Mouse (Mus musculus) cerebellum, adult (tissue): Measurements from ENCODE around the gene Hist1h2an.
"Not testable (repeated sequence)": the region's sequence is repeated elsewhere in the genome, so short reads cannot be mapped to it uniquely, and the experiment has no call there.

Experiments used
- ATAC-seq: cut with Nextera tagmentation; 2 replicates; pipeline ENCODE4 v1.9.2; 2017; ENCODE audit warnings: mild to moderate bottlenecking, moderate library complexity, mixed read lengths; ENCODE audit not compliant: insufficient number of reproducible peaks, low FRiP score, low TSS enrichment

Hist1h2an gene

DNA sequence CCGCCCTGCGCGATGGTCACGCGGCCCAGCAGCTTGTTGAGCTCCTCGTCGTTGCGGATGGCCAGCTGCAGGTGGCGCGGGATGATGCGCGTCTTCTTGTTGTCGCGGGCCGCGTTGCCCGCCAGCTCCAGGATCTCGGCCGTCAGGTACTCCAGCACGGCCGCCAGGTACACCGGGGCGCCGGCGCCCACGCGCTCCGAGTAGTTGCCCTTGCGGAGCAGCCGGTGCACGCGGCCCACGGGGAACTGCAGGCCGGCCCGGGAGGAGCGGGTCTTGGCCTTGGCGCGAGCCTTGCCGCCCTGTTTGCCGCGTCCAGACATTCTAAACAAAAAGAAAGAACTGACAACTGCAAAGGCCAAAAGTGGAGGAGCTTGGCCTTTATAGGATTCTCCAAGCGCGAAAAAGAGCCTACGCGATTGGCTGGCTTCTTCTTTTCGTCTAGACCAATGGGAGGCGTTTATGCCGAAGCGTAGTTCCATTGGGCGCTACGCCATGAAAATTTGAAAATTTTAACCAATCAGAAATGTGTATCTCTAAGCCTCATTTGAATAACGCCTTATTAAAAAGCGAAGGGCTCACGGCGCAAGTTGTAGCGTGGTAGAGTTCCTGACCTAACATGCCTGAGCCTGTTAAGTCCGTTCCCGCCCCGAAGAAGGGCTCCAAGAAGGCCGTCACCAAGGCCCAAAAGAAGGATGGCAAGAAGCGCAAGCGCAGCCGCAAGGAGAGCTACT is at the start of gene Hist1h2an, which contains the start of gene Hist1h2bp:
Hist1h2an (minus strand) TSS at position 320 of the 731 bp plus-strand sequence.
Hist1h2bp (plus strand) TSS at position 563 of the 731 bp plus-strand sequence.
- ATAC-seq = peak; percentile 97

DNA sequence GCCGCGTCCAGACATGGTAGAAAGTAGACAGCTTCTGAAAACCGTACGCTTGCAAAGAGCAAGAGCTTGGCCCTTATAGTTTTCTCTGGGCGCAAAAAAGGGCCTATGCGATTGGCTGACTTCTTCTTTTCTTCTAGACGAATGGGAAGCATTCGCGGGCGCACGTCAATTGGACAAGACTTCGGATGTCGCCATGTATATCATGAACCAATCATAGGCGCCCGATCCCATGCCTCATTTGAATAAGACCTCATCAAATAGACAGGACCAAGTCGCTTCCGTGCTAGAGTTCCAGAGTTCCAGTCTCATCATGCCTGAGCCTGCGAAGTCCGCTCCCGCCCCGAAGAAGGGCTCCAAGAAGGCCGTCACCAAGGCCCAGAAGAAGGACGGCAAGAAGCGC is 46.4 kb upstream of the Hist1h2an start, which contains the start of the genes Hist1h2ap and Hist1h2br:
Hist1h2ap (minus strand) TSS at position 47 of the 400 bp plus-strand sequence.
Hist1h2br (plus strand) TSS at position 283 of the 400 bp plus-strand sequence.
- peak; percentile 97 for ATAC-seq

DNA sequence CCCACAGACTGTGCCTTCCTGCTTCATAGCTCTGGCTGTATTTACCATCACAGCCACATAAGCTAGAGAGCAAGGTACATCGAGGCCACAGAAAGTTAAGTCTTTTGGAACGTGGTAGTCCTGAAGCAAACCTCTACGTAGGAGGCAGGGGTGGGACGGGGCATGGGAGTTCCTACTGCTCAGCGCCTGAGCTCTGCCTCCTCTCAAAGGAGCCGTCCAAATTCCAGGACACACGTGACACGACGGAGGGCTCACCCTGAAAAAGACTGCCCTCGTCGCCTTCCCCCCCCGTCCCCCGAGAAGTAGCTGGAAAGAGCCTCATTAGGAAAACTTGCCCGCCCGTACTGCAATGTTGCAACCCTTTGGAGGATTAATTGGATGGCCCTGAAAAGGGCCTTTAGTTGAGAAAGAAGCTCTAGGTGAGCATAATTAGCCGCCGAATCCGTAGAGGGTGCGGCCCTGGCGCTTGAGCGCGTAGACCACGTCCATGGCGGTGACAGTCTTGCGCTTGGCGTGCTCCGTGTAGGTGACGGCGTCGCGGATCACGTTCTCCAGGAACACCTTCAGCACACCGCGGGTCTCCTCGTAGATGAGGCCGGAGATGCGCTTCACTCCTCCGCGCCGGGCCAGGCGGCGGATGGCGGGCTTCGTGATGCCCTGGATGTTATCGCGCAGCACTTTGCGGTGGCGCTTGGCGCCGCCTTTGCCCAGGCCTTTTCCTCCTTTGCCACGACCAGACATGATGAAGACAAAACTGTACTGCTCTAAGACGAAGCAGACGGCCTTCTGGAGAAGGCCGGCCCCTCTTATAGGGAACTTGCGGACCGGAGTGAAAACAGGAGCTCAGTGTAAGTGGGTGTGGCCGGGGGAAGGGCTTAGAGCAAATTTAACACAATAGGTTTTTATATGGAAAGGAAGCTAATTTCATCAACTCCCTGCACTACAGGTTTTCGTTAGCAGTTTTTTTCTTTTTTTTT is 44.7 kb upstream of the Hist1h2an start, which contains the start of gene Hist1h4n:
Hist1h4n (minus strand) TSS at position 779 of the 977 bp plus-strand sequence.
- peak; percentile 83 for ATAC-seq

DNA sequence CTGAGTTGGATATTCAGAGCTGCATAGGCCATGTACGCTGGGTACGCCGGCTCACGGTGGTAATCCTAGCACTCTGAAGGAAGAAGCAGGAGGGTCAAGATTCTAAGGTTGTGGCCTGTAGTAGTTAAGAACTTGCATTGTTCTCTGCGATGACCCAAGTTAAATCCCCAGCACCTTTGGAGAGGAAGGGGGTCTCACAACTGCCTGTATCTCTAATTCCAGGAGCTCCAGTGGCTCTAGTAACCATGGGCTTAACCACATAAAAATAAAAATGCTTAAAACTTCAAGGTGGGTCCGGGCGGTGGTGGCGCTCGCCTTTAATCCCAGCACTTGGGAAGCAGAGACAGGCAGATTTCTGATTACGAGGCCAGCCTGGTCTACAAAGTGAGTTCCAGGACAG is 43.3 kb upstream of the Hist1h2an start:
- no peak for ATAC-seq

DNA sequence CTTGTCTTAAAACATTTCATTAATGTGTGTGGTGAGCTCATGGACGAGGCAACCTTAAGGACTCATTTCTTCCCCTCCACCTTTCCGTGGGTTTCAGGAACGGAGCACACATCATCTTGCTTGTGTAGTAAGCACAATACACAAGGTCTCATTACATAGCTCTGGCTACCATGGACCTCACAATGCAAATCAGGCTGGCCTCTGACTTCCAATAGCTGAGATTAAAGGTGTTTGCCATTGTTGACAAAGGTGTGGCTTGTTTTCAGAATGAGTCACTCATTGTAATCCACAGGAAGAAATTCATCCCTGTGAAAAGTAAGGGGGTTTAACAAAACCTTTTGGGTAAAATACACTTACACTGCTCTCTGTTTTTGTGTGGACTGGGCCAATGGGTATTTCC is 41.5 kb upstream of the Hist1h2an start:
- no peak for ATAC-seq

DNA sequence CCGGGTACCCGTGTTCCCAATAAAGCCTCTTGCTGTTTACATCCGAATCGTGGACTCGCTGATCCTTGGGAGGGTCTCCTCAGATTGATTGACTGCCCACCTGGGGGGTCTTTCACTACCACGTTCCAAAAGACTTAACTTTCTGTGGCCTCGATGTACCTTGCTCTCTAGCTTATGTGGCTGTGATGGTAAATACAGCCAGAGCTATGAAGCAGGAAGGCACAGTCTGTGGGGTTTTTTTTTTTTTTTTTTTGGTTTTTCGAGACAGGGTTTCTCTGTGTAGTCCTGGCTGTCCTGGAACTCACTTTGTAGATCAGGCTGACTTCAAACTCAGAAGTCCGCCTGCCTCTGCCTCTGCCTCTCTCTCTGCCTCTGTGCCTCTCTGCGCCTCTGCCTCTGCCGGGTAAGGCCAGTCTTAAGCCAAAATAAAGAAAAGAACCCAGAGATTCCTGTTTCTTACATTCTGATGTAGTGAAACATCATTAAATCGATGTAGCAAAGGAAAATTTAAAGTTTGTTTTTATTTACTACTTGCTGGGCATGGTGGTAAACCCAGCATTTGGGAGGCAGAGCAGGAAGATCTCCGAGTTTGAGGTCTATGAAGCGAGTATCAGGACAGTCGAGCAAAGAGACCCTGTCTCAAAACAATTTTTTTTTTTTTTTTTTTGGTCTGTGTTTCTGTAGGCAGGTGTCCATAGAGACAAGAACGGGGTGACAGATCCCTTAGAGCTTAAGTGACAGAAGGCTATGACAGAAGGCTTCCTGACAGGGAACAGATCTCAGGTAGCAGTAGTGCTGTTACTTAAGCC is 33.3 kb upstream of the Hist1h2an start:
- ATAC-seq = not testable (repeated sequence)

DNA sequence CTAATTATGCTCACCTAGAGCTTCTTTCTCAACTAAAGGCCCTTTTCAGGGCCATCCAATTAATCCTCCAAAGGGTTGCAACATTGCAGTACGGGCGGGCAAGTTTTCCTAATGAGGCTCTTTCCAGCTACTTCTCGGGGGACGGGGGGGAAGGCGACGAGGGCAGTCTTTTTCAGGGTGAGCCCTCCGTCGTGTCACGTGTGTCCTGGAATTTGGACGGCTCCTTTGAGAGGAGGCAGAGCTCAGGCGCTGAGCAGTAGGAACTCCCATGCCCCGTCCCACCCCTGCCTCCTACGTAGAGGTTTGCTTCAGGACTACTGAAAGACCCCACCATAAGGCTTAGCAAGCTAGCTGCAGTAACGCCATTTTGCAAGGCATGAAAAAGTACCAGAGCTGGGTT is 25.1 kb upstream of the Hist1h2an start:
- ATAC-seq = not testable (repeated sequence)

DNA sequence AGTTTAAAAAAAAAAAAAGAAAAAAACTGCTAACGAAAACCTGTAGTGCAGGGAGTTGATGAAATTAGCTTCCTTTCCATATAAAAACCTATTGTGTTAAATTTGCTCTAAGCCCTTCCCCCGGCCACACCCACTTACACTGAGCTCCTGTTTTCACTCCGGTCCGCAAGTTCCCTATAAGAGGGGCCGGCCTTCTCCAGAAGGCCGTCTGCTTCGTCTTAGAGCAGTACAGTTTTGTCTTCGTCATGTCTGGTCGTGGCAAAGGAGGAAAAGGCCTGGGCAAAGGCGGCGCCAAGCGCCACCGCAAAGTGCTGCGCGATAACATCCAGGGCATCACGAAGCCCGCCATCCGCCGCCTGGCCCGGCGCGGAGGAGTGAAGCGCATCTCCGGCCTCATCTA is 24.5 kb upstream of the Hist1h2an start, which contains the start of gene Hist1h4m:
Hist1h4m (plus strand) TSS at position 208 of the 400 bp plus-strand sequence.
- ATAC-seq = 0 out of 2 replicates have a peak, but pooled peaks have one; percentile 62

DNA sequence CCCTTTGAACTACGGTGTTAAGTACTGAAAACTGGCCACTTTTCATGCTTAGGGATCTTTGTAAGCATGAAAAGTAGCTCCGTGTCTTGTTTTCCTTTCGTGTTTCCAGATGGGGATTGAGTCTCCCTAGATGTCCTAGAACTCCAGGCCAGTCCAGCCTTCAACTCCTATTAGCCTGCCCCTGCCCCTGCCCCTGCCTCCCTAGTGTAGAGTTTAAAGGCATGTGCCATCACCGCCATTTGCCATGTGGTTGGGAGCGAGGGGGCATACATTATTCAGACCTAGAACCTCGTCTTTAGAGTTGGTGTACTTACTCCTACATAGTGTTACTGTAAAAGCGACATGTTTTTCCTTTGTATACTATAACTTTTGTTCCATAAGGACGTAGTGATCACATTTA is 24.1 kb upstream of the Hist1h2an start:
- 0 out of 2 replicates have a peak, but pooled peaks have one; percentile 22 for ATAC-seq

DNA sequence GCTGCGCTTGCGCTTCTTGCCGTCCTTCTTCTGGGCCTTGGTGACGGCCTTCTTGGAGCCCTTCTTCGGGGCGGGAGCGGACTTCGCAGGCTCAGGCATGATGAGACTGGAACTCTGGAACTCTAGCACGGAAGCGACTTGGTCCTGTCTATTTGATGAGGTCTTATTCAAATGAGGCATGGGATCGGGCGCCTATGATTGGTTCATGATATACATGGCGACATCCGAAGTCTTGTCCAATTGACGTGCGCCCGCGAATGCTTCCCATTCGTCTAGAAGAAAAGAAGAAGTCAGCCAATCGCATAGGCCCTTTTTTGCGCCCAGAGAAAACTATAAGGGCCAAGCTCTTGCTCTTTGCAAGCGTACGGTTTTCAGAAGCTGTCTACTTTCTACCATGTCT is 23.1 kb upstream of the Hist1h2an start, which contains the start of the genes Hist1h2bq and Hist1h2ao:
Hist1h2bq (minus strand) TSS at position 125 of the 400 bp plus-strand sequence.
Hist1h2ao (plus strand) TSS at position 393 of the 400 bp plus-strand sequence.
- peak; percentile 100 for ATAC-seq

DNA sequence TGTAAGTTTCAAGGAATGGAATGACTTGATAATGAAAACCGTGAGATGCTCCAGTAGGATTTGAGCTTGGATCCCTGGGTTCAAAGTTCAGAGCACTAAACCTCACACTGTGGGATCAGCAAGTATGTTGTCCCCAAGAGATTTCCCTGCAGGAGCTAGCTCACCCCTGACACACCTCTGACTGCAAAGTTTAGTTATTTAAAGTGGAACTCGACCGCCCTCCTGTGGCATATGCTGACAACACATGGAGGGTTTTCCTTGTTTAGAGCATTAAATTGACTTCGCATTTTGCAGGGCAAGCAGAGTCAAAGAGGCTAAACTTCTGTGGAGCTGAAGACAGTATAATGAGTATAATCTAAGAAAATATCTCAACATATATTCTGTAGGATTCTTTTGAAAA is 16.0 kb upstream of the Hist1h2an start:
- ATAC-seq = not testable (repeated sequence)

DNA sequence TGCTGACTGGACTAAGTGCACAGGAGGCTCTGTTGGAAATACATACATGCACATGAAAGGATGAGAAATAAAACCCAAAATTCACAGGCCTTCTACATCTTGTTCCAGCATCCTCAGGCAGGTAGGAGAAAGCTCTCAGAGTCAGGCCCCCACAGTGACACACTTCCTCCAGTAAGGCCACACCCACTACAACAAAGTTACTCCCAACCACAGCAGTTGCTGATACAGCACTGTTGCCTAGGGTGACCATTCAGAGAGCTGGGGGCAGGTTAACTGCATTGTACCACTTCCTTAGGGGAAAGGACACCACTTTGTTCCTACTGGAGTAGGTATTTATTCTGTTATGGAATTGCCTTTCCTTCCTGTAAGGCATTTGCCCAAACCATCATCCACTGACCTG is 10.1 kb upstream of the Hist1h2an start:
- ATAC-seq = not testable (repeated sequence)

DNA sequence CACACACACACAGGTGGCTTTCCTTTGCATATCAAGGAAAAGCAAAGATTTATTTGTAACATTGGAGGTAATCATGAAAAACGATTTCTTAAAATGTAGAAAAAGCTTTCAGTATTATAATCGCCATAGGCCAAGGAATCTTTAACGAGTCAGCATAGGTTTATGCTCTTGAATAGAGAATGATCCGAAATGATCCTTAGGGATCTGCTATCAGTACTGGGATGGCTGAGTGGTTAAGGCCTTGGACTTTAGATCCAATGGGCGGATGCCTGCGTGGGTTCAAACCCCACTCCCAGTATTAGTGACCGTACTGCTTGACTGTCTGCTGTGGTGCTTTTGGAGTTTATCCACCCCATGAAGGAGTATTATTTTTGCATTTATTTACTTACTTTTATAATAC is 8.6 kb upstream of the Hist1h2an start:
- ATAC-seq = no peak

DNA sequence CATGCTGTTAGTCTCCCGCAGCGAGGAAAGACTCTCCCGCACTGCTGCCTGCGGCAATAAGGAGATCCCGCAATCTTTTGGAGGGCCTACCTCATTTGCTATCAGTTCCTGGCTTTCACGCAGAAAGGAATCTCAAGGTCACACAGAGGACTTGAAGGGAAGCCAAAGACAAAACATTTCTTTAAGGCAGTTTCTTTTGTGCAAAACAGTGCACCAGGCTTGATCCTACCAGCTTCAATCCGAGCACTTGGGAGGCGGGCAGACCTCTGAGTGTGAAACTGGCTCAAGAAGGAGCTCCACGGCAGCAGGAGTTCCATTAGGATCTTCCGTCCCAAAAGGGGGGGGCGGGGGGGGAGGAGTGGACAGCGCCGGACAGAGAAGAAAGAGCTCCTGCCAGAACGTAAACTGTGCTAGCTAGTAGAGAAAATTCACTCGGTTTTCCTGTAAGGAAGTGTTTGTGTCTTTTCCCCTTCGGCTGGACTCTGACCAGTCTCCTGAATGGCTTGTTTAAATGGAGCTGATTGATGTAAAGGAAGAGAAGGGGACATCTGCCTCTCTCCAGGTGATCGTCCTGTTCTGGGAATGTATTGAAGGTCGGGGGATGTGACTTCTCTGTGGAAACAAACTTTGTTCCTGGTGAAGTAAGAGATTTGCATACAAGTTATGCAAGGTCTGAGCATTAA is 3.7 kb upstream of the Hist1h2an start:
- ATAC-seq = no peak

DNA sequence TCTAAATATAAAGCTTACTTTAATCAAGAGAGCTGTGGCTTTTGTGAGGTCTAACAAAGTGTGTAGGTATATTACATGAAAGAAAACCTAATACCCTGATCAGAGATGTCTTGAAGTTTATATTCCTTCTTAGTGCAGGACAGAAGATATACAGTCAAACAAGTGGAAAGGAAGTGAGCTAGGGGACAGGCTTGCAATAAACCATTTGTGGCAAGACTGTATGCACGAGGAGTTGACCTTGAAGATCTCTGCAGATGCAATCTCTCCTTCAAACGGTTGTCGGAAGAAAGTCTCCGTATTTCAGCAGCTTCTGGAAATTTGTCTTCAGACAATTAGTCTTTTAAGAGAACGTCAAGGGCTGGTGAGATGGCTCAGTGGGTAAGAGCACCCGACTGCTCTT is 2.9 kb upstream of the Hist1h2an start:
- ATAC-seq = no peak

DNA sequence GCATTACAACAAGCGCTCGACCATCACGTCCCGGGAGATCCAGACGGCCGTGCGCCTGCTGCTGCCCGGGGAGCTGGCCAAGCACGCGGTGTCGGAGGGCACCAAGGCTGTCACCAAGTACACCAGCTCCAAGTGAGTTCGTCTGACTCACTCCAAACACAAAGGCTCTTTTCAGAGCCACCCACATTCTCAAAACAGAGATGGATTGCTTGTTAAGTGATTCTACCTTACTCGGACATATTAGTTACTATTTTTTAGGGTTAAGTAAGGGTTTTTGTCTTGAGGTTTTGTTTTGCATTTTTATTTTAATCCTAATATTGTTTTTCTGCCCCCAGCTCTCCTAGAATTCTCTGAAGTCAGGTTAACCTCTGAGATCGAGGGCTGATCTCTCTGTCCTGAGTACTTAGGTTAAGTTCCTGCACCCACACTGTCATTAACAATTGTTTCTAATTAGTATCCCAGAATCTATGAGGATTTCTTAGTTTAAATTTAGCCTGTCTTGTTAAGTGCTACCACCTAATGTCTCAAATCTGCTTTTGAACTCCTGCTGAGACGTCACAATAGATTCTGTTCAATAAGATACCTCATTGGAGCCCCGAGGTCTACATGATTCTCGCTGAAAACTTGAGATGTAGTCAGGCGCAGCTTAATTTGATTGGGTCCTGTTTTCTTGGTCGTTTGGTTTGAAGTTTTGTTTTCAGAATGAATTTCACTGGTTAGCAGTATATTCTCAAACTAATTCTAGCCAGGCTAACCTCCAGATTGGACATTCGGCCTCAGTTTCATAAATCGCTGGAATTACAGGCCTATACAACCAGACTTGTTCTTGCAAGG is 959 bp upstream of the Hist1h2an start:
- ATAC-seq = no peak

DNA sequence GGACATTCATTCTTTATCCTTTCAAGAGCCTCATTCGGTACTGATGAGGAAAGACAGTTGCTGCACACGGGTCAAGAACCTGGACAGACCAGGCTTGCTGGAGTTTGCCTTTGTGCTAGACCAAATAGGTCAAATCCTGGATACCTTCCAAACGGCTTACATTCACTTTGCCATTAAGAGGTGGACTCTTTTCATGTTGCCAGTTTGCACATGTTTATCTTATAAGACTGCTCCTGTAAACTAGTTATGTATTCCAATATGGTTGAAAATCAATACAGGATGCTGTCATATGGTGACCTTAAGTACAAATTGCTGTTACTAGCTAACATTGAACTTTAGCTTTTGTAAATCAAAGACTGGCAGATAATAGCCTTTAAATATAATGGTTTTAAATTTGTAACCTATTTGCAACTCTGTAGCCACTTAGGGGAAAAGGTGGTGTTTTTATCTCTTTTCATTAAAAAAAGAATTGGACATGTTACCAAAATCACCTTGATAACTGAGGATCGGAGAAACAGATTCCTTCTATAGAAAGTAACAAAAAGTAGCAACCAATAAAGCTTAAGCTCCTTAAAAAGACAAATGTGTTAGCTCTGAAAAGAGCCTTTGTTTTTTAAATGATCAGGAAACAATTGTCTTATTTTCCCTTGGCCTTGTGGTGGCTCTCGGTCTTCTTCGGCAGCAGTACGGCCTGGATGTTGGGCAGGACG is 674 bp downstream of the Hist1h2an start:
- no peak for ATAC-seq

DNA sequence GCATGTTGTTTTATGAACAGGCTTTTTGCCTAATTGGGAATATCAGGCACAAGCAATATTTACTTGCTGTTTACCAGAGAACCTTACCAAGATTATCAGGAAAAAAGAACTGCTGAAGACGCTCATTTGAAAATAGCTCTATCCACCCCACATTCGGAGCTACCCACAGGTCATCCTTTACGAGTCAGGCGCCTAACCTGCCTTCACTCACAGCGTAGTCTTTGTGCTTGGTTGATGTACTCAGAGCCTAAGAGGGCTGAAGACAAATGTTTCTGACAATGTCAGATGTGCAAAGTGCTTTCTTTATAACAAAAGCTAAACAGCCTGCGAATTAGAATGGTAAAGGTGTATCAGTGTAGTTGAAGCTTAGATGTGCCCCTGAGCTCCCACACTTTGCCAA is 2.7 kb downstream of the Hist1h2an start:
- ATAC-seq = no peak
